Mouse (Mus musculus) megakaryocyte, embryonic 14.5 days (primary cell): ENCODE data around the gene Polr2b. TPM values are rescaled to one million over a fixed set of nuclear protein-coding genes. Genes with fewer than 3 reads are reported as not detected.

Experiments used
- H3K27me3 ChIP-seq: replicated peaks from 2 replicates; pipeline ENCODE3; 2012; ENCODE audit warnings: inconsistent platforms
- H3K36me3 ChIP-seq: replicated peaks from 2 replicates; pipeline ENCODE3; 2012; ENCODE audit warnings: low read length, inconsistent platforms, mixed read lengths
- H3K4me1 ChIP-seq: 2 replicates; pipeline ENCODE4 v1.6.1; 2012; ENCODE audit warnings: inconsistent platforms
- H3K4me3 ChIP-seq: replicated peaks from 2 replicates; pipeline ENCODE3; 2012; ENCODE audit warnings: moderate library complexity, mild to moderate bottlenecking, inconsistent platforms
- H3K9me3 ChIP-seq: 2 replicates; pipeline ENCODE4 v1.6.1; 2012; ENCODE audit warnings: inconsistent platforms
- FLI1 ChIP-seq: IDR thresholded peaks from 2 replicates; pipeline ENCODE4 v1.6.1; 2012; ENCODE audit warnings: low read length, inconsistent platforms, mixed read lengths
- GATA1 ChIP-seq: IDR thresholded peaks from 3 replicates; pipeline ENCODE4 v1.6.1; 2012; ENCODE audit warnings: mixed read lengths, low read length, inconsistent platforms, borderline replicate concordance
- polyA plus RNA-seq: library from polyadenylated mRNA; stranded (reverse); fragments of >175 nt; gene quantifications from 2 replicates; pipeline ENCODE4 v1.2.3, GENCODE M21; 2012; ENCODE audit warnings: low replicate concordance; ENCODE audit not compliant: insufficient read depth

Polr2b gene
- polyA plus RNA-seq, 1 experiment: 1.0 TPM

DNA sequence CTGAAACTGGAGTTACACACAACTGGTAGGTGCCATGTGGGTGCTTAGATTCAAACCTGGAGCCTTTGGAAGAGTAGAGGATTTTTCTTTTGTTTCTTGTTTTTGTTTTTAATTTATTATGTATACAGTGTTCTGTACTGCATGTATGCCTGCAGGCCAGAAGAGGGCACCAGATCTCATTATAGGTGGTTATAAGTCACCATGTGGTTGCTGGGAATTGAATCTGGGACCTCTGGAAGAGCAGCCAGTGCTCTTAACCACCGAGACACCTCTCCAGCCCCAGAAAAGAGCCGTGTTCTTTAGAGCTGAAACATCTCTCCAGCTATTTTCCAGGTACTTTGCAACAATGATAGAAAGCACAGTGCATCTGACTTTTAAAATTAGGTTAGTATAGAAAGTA lies 19.3 kb upstream of the Polr2b start:
- Histone ChIP-seq H3K27me3 (no peaks in the 10 kb centered on the region), H3K4me3 (no peak overlapping the region), H3K9me3 (no peaks in the 10 kb centered on the region), H3K4me1 (peaks cover 19% of the 10 kb centered on the region), H3K36me3 (peaks cover 91% of the 10 kb centered on the region)
- no peak for TF ChIP-seq FLI1
- no peak for TF ChIP-seq GATA1

DNA sequence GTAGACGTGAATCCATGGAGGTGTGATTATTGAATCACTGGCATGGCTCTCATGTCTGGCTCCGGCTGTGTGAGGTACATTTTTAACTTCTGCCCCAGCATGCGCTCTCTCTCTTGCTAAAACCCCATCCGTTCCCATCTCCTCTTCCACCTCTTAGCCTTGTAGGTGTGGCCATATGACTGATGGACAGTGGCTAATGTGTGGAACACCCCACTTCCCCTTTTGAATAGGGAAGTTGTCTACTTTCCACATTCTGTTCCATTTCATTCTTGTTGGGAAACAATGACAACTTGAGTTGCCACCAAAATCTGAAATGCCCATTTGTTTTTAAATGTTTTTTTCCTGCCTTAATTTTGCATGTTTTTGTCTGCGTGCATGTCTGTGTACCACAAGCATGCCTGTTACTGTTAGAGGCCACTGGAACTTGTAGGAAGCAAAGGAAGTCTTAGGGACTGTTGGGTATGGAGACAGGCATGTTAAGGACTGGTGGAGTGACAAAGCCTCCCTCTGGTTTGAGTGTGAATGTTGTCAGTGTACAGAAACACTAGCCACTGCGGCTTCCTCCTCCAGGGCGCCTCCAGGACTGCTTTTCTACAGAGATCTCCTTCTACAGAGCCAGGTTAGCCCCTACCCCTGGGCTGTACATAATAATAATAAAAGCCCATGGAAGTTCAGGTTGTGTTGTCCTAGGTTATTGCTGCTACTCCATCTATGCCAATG lies 17.0 kb upstream of the Polr2b start:
- H3K9me3 ChIP-seq: no peaks in the 10 kb centered on the region
- no peak for TF ChIP-seq GATA1
- TF ChIP-seq FLI1: no peak
- H3K4me1 ChIP-seq: peaks cover 12% of the 10 kb centered on the region; the same call in 1 of the 2 replicates
- peaks cover 91% of the 10 kb centered on the region for H3K36me3 ChIP-seq
- no peak overlapping the region for H3K4me3 ChIP-seq
- no peaks in the 10 kb centered on the region for H3K27me3 ChIP-seq

DNA sequence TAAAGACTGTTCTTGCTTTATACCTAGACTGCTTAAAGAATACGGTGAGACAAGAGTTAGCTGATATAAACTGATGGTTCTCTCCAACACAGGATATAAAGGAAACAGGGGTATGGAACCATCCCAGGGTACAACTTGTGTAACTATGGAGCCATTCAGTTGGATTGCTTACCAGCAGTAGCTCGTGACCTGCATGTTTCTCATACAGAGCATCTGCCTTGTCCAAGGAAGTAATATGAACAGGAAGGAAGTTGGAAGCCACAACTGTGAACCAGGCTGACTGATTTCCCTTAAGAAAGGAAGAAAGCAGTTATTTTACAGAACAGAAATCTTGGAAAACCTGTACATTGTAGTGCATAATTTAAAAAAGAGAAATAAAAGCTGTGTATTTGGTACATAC lies 10.5 kb upstream of the Polr2b start:
- Histone ChIP-seq H3K27me3 (no peaks in the 10 kb centered on the region), H3K4me3 (no peak overlapping the region), H3K4me1 (peaks cover 8% of the 10 kb centered on the region), H3K36me3 (peaks cover 83% of the 10 kb centered on the region), H3K9me3 (no peaks in the 10 kb centered on the region)
- TF ChIP-seq GATA1 (no peak), FLI1 (no peak)

DNA sequence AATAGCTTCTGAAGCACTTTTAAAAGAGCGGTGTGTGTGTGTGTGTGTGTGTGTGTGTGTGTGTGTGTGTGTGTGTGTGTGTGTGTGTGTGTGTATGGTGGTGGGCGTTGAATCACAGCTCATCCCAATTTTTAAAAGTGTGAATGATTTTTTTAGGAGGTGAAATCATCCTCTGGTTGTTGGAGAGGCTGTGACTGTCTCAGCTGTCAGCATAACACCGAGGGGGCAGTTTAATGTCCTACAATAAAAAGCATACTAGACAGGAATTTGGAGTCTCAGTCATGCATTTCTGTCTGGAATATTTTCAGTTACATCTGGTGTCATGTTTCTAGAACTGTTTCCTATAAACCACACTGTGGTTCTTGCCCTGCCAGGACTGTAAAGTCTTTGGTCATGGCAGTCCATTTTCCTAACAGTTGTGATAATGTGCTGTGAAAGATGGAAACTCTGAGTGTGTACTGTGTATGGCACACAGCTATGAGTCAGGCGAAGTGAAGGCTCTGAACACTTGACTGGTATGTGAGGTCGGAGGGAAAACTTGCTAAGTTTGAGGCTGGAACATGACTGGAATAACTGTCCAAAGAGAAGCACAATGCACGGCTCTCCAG lies 8.5 kb upstream of the Polr2b start:
- Histone ChIP-seq H3K27me3 (no peaks in the 10 kb centered on the region), H3K36me3 (peaks cover 84% of the 10 kb centered on the region), H3K4me1 (peaks cover 8% of the 10 kb centered on the region), H3K9me3 (no peaks in the 10 kb centered on the region), H3K4me3 (no peak overlapping the region)
- no peak for TF ChIP-seq FLI1
- TF ChIP-seq GATA1: no peak

DNA sequence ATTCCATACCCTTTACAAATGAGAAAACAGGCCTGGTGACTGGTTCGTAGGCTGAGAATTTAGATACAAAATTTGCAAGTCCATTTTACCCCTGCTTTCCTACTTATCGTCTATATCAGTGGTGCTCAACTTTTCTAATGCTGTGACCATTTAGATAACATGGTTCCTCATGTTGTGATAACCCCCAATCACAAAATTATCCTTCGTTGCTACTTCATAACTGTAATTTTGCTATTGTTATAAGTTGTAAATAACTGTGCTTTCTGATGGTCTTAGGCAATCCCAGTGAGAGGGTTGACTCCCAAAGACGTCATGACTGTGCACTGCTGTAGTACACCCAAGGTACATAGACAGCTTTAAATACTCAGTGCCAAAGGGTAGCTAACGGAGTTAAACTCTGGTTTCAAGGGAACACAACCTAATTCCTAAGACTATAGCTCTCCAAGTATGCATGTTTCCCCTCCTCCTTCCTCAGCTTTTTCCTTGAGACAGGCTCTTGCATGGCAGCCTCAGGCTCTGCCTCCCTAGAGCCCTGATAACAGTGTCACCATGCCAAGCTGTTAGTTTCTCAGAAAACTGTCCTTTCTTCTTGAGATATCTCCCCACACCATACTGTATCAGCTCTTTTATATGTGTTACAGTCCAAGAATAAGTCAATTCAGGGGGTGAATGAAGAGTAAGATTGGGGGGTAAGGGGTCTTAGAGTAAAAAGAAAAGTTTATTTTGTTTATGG lies 2.0 kb upstream of the Polr2b start:
- peaks cover 34% of the 10 kb centered on the region for H3K4me1 ChIP-seq
- H3K9me3 ChIP-seq: no peaks in the 10 kb centered on the region
- no peaks in the 10 kb centered on the region for H3K27me3 ChIP-seq
- peak overlapping the region; percentile 98 for H3K4me3 ChIP-seq
- no peak for TF ChIP-seq GATA1
- no peak for TF ChIP-seq FLI1
- peaks cover 45% of the 10 kb centered on the region for H3K36me3 ChIP-seq

DNA sequence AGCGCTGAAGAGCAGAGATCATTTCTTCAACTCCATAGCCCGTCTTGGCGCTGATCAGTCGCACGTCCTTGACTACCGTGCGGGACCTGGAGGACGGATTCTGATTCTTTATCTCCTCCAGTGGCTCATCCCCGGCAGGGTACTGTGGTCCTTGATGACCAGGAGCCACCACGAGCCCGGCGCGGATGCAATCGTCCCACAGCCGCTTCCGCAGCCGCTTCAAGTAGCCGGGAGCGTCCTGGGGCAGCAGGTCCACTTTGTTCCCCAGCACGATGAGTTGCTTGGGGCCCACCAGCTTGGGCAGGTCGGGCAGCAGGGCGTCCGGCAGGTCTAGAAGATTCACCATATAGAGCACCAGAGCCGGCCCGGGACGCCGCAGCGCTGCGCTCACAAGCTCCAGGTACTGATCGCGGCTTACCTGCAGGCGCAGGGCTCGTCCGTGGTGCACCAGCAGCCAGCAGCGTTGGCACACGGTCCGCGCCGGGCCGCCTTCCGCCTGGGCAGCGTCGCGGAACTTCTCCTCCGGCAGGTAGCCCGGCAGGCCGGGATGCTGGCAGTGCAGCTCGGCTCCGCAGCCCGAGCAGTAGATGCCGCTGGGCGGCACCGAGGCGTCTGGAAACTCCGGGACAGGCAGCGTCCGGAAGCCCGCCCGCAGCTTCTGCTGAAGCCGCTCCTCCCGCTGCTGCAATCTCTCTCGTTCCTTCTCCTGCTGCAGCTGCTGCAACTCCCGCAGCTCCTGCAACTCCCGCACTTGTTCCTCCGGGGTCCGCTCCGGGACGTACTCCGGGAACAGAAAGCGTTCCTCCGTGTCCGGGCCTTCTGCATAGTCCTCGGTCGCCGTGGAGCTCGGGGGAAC lies 668 bp upstream of the Polr2b start:
- Histone ChIP-seq H3K9me3 (no peaks in the 10 kb centered on the region), H3K36me3 (peaks cover 47% of the 10 kb centered on the region), H3K27me3 (no peaks in the 10 kb centered on the region), H3K4me1 (peaks cover 37% of the 10 kb centered on the region), H3K4me3 (peak overlapping the region; percentile 98)
- TF ChIP-seq GATA1: no peak
- TF ChIP-seq FLI1: no peak

DNA sequence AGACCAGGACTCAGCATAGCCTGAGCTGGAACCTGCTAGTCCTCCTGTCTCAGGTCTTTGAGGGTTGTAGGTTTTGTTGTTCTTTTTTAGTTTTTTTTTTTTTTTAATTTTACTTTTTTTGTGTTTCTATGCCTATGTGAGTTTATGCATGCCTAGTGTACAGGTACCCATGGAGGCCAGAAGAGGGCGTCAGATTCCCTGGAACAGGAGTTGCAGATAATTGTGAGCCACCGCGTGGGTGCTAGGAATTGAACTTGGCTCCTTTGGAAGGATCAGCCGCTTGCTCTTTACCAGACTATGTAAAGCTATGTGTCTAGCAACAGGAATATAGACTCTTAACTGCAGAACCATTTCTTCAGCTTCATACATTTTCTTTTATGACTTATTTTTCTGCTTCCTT lies 4.3 kb downstream of the Polr2b start:
- Histone ChIP-seq H3K27me3 (no peaks in the 10 kb centered on the region), H3K4me1 (peaks cover 21% of the 10 kb centered on the region), H3K36me3 (peaks cover 62% of the 10 kb centered on the region), H3K4me3 (no peak overlapping the region), H3K9me3 (no peaks in the 10 kb centered on the region)
- no peak for TF ChIP-seq FLI1
- TF ChIP-seq GATA1: no peak

DNA sequence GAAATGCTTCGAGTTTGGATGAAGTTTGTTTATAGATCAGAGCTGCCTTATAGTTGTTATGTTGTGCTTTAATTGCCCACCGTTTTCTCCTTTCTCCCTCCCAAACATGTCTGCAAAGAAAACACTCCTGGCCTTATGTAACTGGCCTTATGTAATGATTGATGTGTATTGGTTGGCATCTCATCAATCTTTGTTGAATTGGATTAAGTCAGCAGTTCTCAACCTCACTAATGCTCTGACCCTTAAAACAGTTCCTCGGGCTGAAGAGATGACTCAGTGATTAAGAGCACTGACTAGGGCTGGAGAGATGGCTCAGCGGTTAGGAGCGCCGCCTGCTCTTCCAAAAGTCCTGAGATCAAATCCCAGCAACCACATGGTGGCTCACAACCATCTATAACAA lies 5.0 kb downstream of the Polr2b start:
- Histone ChIP-seq H3K36me3 (peaks cover 68% of the 10 kb centered on the region), H3K9me3 (no peaks in the 10 kb centered on the region), H3K4me3 (no peak overlapping the region), H3K4me1 (peaks cover 19% of the 10 kb centered on the region), H3K27me3 (no peaks in the 10 kb centered on the region)
- no peak for TF ChIP-seq GATA1
- TF ChIP-seq FLI1: no peak

DNA sequence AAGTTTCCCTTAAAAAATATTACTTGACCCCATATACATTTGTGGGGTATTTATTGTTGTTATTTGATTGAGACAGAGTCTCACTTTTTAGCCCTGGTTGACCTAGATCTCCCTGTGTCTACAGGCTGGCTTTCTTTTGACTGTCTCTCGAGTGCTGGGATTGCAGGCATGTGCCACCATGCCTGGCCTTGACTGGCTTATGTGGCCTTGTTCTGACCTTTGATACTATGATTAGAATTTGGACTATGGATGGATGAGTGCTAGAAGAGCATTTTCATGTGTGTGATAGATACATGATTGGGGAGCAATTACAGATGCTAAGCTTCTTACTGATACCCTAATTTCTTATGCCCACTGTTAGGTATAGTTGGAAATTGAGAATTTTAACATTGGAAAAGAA lies 15.0 kb downstream of the Polr2b start:
- Histone ChIP-seq H3K4me3 (no peak overlapping the region), H3K9me3 (no peaks in the 10 kb centered on the region), H3K36me3 (peaks cover 97% of the 10 kb centered on the region), H3K27me3 (no peaks in the 10 kb centered on the region), H3K4me1 (peaks cover 10% of the 10 kb centered on the region)
- TF ChIP-seq FLI1 (no peak), GATA1 (no peak)
